8 mouse cellular contexts compared by ENCODE assay signal in genomic region chr11:98797909-98798308, GRCm38 (mm10). TPM values are rescaled to one million over a fixed set of nuclear protein-coding genes. Genes with fewer than 3 reads are reported as not detected.
DNase-seq lines count a peak whose midpoint lies in the region; ATAC-seq and TF ChIP-seq lines count a peak whose summit lies in the region.

No protein-coding gene starts in this region.

- H3K27ac ChIP-seq in kidney, embryonic 14.5 days (ENCODE audit: low read depth, low read length) = no peak overlapping the region
- H3K27ac ChIP-seq in cortical plate, adult 2 months (ENCODE audit: insufficient read depth, low read length) = no peak overlapping the region
- 0 out of 2 replicates have a peak overlapping the region, but pooled peaks have one; percentile 22 for H3K27ac ChIP-seq in hindbrain, embryonic 14.5 days
- no peak overlapping the region; the same call in 1 of the 2 replicates for H3K27ac ChIP-seq in midbrain, embryonic 15.5 days

- H3K27me3 ChIP-seq in kidney, embryonic 14.5 days (ENCODE audit: control insufficient read depth, insufficient read depth, low read length) = no peaks in the 10 kb centered on the region
- no peaks in the 10 kb centered on the region for H3K27me3 ChIP-seq in hindbrain, embryonic 14.5 days (ENCODE audit: control insufficient read depth, insufficient read depth, low read length)
- no peaks in the 10 kb centered on the region for H3K27me3 ChIP-seq in midbrain, embryonic 15.5 days (replicated peaks)

- peaks cover 27% of the 10 kb centered on the region for H3K4me1 ChIP-seq in kidney, embryonic 14.5 days (ENCODE audit: control insufficient read depth, insufficient read depth, low read length)
- H3K4me1 ChIP-seq in cortical plate, adult 2 months (ENCODE audit: control insufficient read depth, insufficient read depth, low read length) = peaks cover 6% of the 10 kb centered on the region; the same call in 1 of the 2 replicates
- peaks cover 33% of the 10 kb centered on the region for H3K4me1 ChIP-seq in hindbrain, embryonic 14.5 days (replicated peaks; ENCODE audit: control insufficient read depth, insufficient read depth, low read length)
- H3K4me1 ChIP-seq in midbrain, embryonic 15.5 days = peaks cover 36% of the 10 kb centered on the region

- WGBS in kidney, embryonic 14.5 days = 54% methylated on average over 4 of the region's 4 CpGs
- 42% methylated on average over 4 of the region's 4 CpGs for WGBS in hindbrain, embryonic 14.5 days
- 38% methylated on average over 4 of the region's 4 CpGs for WGBS in midbrain, embryonic 15.5 days

- peaks cover 46% of the 10 kb centered on the region for H3K36me3 ChIP-seq in kidney, embryonic 14.5 days (ENCODE audit: control insufficient read depth, insufficient read depth, low read length)
- H3K36me3 ChIP-seq in hindbrain, embryonic 14.5 days (replicated peaks; ENCODE audit: control insufficient read depth, insufficient read depth) = peaks cover 44% of the 10 kb centered on the region
- H3K36me3 ChIP-seq in midbrain, embryonic 15.5 days (replicated peaks) = peaks cover 27% of the 10 kb centered on the region

- H3K4me2 ChIP-seq in kidney, embryonic 14.5 days (replicated peaks; ENCODE audit: low read depth, low read length) = peak overlapping the region; percentile 59
- H3K4me2 ChIP-seq in hindbrain, embryonic 14.5 days (replicated peaks) = peak overlapping the region; percentile 93
- peak overlapping the region; percentile 98 for H3K4me2 ChIP-seq in midbrain, embryonic 15.5 days

- no peak for TF ChIP-seq POLR2A in cortical plate, adult 2 months (IDR thresholded peaks at IDR 0.05; ENCODE audit: extremely low read depth, insufficient read depth, low read length)

- DNase-seq in kidney, adult 8-10 months = no peak
- DNase-seq in hindbrain, embryonic 14.5 days (ENCODE audit: low spot score) = no peak
- DNase-seq in frontal cortex, postnatal 10 days (ENCODE audit: low spot score in 2 of 2) = no peak
- DNase-seq in kidney, postnatal 10 days = no peak
- DNase-seq in lung, postnatal 14 days = no peak

- no peaks in the 10 kb centered on the region for H3K9me3 ChIP-seq in kidney, embryonic 14.5 days (ENCODE audit: control insufficient read depth, low read length)
- H3K9me3 ChIP-seq in hindbrain, embryonic 14.5 days (ENCODE audit: control insufficient read depth, low read length) = no peaks in the 10 kb centered on the region
- no peaks in the 10 kb centered on the region for H3K9me3 ChIP-seq in midbrain, embryonic 15.5 days

- no peak for TF ChIP-seq CTCF in cortical plate, adult 2 months (IDR thresholded peaks at IDR 0.05; ENCODE audit: extremely low read depth, insufficient read depth, low read length)

- peak overlapping the region; percentile 97; the same call in 1 of the 2 replicates for H3K9ac ChIP-seq in kidney, embryonic 14.5 days (ENCODE audit: low read depth, low read length)
- H3K9ac ChIP-seq in hindbrain, embryonic 14.5 days = peak overlapping the region; percentile 97
- H3K9ac ChIP-seq in midbrain, embryonic 15.5 days = peak overlapping the region; percentile 100

- H3K4me3 ChIP-seq in kidney, embryonic 14.5 days (ENCODE audit: low read length) = peak overlapping the region; percentile 100
- H3K4me3 ChIP-seq in cortical plate, adult 2 months (ENCODE audit: insufficient read depth, low read length) = peak overlapping the region; percentile 63
- H3K4me3 ChIP-seq in hindbrain, embryonic 14.5 days (replicated peaks; ENCODE audit: low read length) = peak overlapping the region; percentile 92
- peak overlapping the region; percentile 94 for H3K4me3 ChIP-seq in midbrain, embryonic 15.5 days

- no peak for ATAC-seq in kidney, embryonic 14.5 days (ENCODE audit: low FRiP score, low TSS enrichment)
- no peak for ATAC-seq in hindbrain, embryonic 14.5 days (ENCODE audit: low FRiP score)
- ATAC-seq in midbrain, embryonic 15.5 days (replicated peaks) = no peak

RNA-seq across cellular contexts. Expression of gene Msl1, which starts 2.6 kb away (rescaled TPM):
- 21.6 and 33.7 TPM in 2 replicates for polyA plus RNA-seq in kidney, embryonic 14.5 days (2014; fragmentation: Nextera tagmentation; extraction: Ambion mirVana)
- polyA plus RNA-seq in cortical plate, adult 2 months (2012; rRNA removed) = 119 and 131 TPM in 2 replicates
- 23.6 and 24.1 TPM in 2 replicates for polyA plus RNA-seq in hindbrain, embryonic 14.5 days (2014; fragmentation: Nextera tagmentation; extraction: Ambion mirVana)
- polyA plus RNA-seq in midbrain, embryonic 15.5 days (2015; fragmentation: Nextera tagmentation; extraction: Ambion mirVana) = 33.2 and 33.6 TPM in 2 replicates

RNA-seq across cellular contexts. Expression of gene Casc3, which starts 6.8 kb away (rescaled TPM):
- polyA plus RNA-seq in kidney, embryonic 14.5 days (2014; fragmentation: Nextera tagmentation; extraction: Ambion mirVana) = 28.1 and 43.1 TPM in 2 replicates
- polyA plus RNA-seq in cortical plate, adult 2 months (2012; rRNA removed) = 44.9 and 47.4 TPM in 2 replicates
- polyA plus RNA-seq in hindbrain, embryonic 14.5 days (2014; fragmentation: Nextera tagmentation; extraction: Ambion mirVana) = 49.3 and 57.4 TPM in 2 replicates
- 56.3 and 57.7 TPM in 2 replicates for polyA plus RNA-seq in midbrain, embryonic 15.5 days (2015; fragmentation: Nextera tagmentation; extraction: Ambion mirVana)

RNA-seq across cellular contexts. Expression of gene Nr1d1, which starts 22.8 kb away (rescaled TPM):
- polyA plus RNA-seq in kidney, embryonic 14.5 days (2014; fragmentation: Nextera tagmentation; extraction: Ambion mirVana) = 1.6 and 2.6 TPM in 2 replicates
- 153 and 156 TPM in 2 replicates for polyA plus RNA-seq in cortical plate, adult 2 months (2012; rRNA removed)
- 3.4 and 4.1 TPM in 2 replicates for polyA plus RNA-seq in hindbrain, embryonic 14.5 days (2014; fragmentation: Nextera tagmentation; extraction: Ambion mirVana)
- 3.4 and 3.9 TPM in 2 replicates for polyA plus RNA-seq in midbrain, embryonic 15.5 days (2015; fragmentation: Nextera tagmentation; extraction: Ambion mirVana)

RNA-seq across cellular contexts. Expression of gene Rapgefl1, which starts 38.7 kb away (rescaled TPM):
- polyA plus RNA-seq in kidney, embryonic 14.5 days (2014; fragmentation: Nextera tagmentation; extraction: Ambion mirVana) = 1.6 and 2.4 TPM in 2 replicates
- polyA plus RNA-seq in cortical plate, adult 2 months (2012; rRNA removed) = 153 and 181 TPM in 2 replicates
- polyA plus RNA-seq in hindbrain, embryonic 14.5 days (2014; fragmentation: Nextera tagmentation; extraction: Ambion mirVana) = 12.0 and 12.9 TPM in 2 replicates
- polyA plus RNA-seq in midbrain, embryonic 15.5 days (2015; fragmentation: Nextera tagmentation; extraction: Ambion mirVana) = 9.1 and 9.2 TPM in 2 replicates

RNA-seq across cellular contexts. Expression of gene Thra, which starts 57.5 kb away (rescaled TPM):
- polyA plus RNA-seq in kidney, embryonic 14.5 days (2014; fragmentation: Nextera tagmentation; extraction: Ambion mirVana) = 28.0 and 31.8 TPM in 2 replicates
- 721 and 771 TPM in 2 replicates for polyA plus RNA-seq in cortical plate, adult 2 months (2012; rRNA removed)
- 165 and 181 TPM in 2 replicates for polyA plus RNA-seq in hindbrain, embryonic 14.5 days (2014; fragmentation: Nextera tagmentation; extraction: Ambion mirVana)
- polyA plus RNA-seq in midbrain, embryonic 15.5 days (2015; fragmentation: Nextera tagmentation; extraction: Ambion mirVana) = 151 and 158 TPM in 2 replicates

Comparison
In these comparisons a context has a peak if more than half of its experiments do, and no peak if none do; other contexts are left out.
1. RNA of gene Nr1d1, which starts 22.8 kb away (polyA plus RNA-seq): 153 to 156 TPM in cortical plate, adult 2 months; 3.4 to 4.1 TPM in hindbrain, embryonic 14.5 days, 3.4 to 3.9 TPM in midbrain, embryonic 15.5 days and 1.6 to 2.6 TPM in kidney, embryonic 14.5 days; every median in the first group is over 10 times any median in the second.
2. Peak in every context shown above with its lines, with median percentiles within 50 percentile points of each other: H3K4me2 ChIP-seq, H3K4me3 ChIP-seq and H3K9ac ChIP-seq.